ENCODE assay signal across 36 mouse cellular contexts in genomic region chr13:31683311-31683710, GRCm38 (mm10). TPM values are rescaled to one million over a fixed set of nuclear protein-coding genes. Genes with fewer than 3 reads are reported as not detected.
"Had no signal": no experiment of that assay in that cellular context is flagged by ENCODE, and none has a peak within 500 bp of the region (broad histone marks: within the 10 kb centered on the region; RNA-seq: fewer than 3 reads in every experiment).

No protein-coding gene starts in this region.

- DNase-seq: left cerebral cortex, postnatal 4 days; liver; liver, embryonic 13.5 days; liver, postnatal 0 days; lung, adult 18-20 months; lung, adult 2 months; lung, embryonic 14.5 days; lung, postnatal 10 days; lung, postnatal 14 days; lung, postnatal 36 days; lung, postnatal 4 days; midbrain, embryonic 14.5 days had no signal

- H3K4me2 ChIP-seq: limb, embryonic 12.5 days; limb, embryonic 13.5 days; limb, embryonic 15.5 days; liver, embryonic 11.5 days; liver, embryonic 12.5 days; liver, embryonic 13.5 days; liver, embryonic 15.5 days; lung, embryonic 14.5 days; lung, embryonic 15.5 days; midbrain, embryonic 11.5 days; midbrain, embryonic 12.5 days; midbrain, embryonic 13.5 days; midbrain, embryonic 15.5 days; neural tube, embryonic 12.5 days had no signal

- H3K9me3 ChIP-seq: limb, embryonic 10.5 days; limb, embryonic 12.5 days; limb, embryonic 13.5 days; limb, embryonic 15.5 days; liver, embryonic 12.5 days; liver, embryonic 13.5 days; liver, embryonic 15.5 days; lung, embryonic 15.5 days; megakaryocyte, embryonic 14.5 days; midbrain, embryonic 10.5 days; midbrain, embryonic 12.5 days; midbrain, embryonic 13.5 days; midbrain, embryonic 15.5 days; neural tube, embryonic 12.5 days had no signal

- H3K36me3 ChIP-seq: limb, embryonic 10.5 days; limb, embryonic 12.5 days; limb, embryonic 13.5 days; limb, embryonic 15.5 days; liver, embryonic 12.5 days; liver, embryonic 13.5 days; liver, embryonic 15.5 days; lung, embryonic 15.5 days; midbrain, embryonic 10.5 days; midbrain, embryonic 12.5 days; midbrain, embryonic 13.5 days; midbrain, embryonic 15.5 days; neural tube, embryonic 12.5 days had no signal

- H3K4me1 ChIP-seq: limb, embryonic 10.5 days; limb, embryonic 12.5 days; limb, embryonic 13.5 days; limb, embryonic 15.5 days; liver, embryonic 12.5 days; liver, embryonic 13.5 days; liver, embryonic 15.5 days; lung, embryonic 15.5 days; megakaryocyte, embryonic 14.5 days; midbrain, embryonic 10.5 days; midbrain, embryonic 12.5 days; midbrain, embryonic 15.5 days; neural tube, embryonic 12.5 days had no signal

- H3K27ac ChIP-seq: limb, embryonic 10.5 days; limb, embryonic 12.5 days; limb, embryonic 13.5 days; limb, embryonic 15.5 days; liver, embryonic 12.5 days; liver, embryonic 13.5 days; liver, embryonic 14.5 days; liver, embryonic 15.5 days; lung, embryonic 15.5 days; macrophage; midbrain, embryonic 10.5 days; midbrain, embryonic 12.5 days; midbrain, embryonic 13.5 days; midbrain, embryonic 15.5 days; neural tube, embryonic 12.5 days had no signal

- ATAC-seq: liver, embryonic 12.5 days; liver, postnatal 0 days; lung, postnatal 0 days; midbrain, embryonic 13.5 days; midbrain, embryonic 15.5 days; midbrain, embryonic 16.5 days had no signal

- H3K27me3 ChIP-seq: limb, embryonic 12.5 days; limb, embryonic 13.5 days; limb, embryonic 15.5 days; liver, embryonic 12.5 days; liver, embryonic 13.5 days; liver, embryonic 15.5 days; lung, embryonic 15.5 days; midbrain, embryonic 12.5 days; midbrain, embryonic 13.5 days; midbrain, embryonic 15.5 days; neural tube, embryonic 12.5 days had no signal

- H3K9ac ChIP-seq: limb, embryonic 12.5 days; limb, embryonic 13.5 days; limb, embryonic 15.5 days; liver, embryonic 12.5 days; liver, embryonic 13.5 days; liver, embryonic 14.5 days; liver, embryonic 15.5 days; liver, postnatal 0 days; lung, embryonic 14.5 days; lung, embryonic 15.5 days; midbrain, embryonic 12.5 days; midbrain, embryonic 13.5 days; midbrain, embryonic 15.5 days; neural tube, embryonic 12.5 days had no signal

- H3K4me3 ChIP-seq: limb, embryonic 10.5 days; limb, embryonic 12.5 days; limb, embryonic 13.5 days; limb, embryonic 15.5 days; liver, embryonic 12.5 days; liver, embryonic 13.5 days; liver, embryonic 15.5 days; lung, embryonic 15.5 days; megakaryocyte, embryonic 14.5 days; midbrain, embryonic 10.5 days; midbrain, embryonic 12.5 days; midbrain, embryonic 13.5 days; midbrain, embryonic 15.5 days; myocyte; neural tube, embryonic 12.5 days had no signal

RNA-seq across cellular contexts. Expression of gene Foxf2, which starts 57.7 kb away (rescaled TPM):
- total RNA-seq: liver, adult 2 months; megakaryocyte progenitor cell, adult 5-6 weeks; megakaryocyte-erythroid progenitor cell, adult 5-6 weeks; monocyte, adult 5-6 weeks had no signal
- polyA plus RNA-seq: liver, adult 2 months; liver, embryonic 13.5 days; liver, postnatal 0 days; macrophage had no signal
